Mouse (Mus musculus) midbrain, embryonic 16.5 days (tissue): Measurements from ENCODE around the gene Dpf1. TPM values are rescaled to one million over a fixed set of nuclear protein-coding genes. Genes with fewer than 3 reads are reported as not detected.

Experiments
- ATAC-seq: fragments of 200-750 bp; cut with Nextera tagmentation; 2 replicates; pipeline ENCODE4 v1.8.0; 2017; ENCODE audit warnings: moderate TSS enrichment
- H3K27ac ChIP-seq: fragments of 300-500 bp; sonication (generic); 2 replicates; pipeline ENCODE4 v1.5.1; 2014; ENCODE audit warnings: mild to moderate bottlenecking, low read length, mixed read lengths
- H3K27me3 ChIP-seq: fragments of 300-500 bp; sonication (generic); 2 replicates; pipeline ENCODE4 v1.6.1; 2014; ENCODE audit warnings: low read depth, low read length, mixed read lengths; ENCODE audit not compliant: control insufficient read depth, insufficient read depth
- H3K36me3 ChIP-seq: fragments of 300-500 bp; sonication (generic); 2 replicates; pipeline ENCODE4 v1.6.1; 2014; ENCODE audit warnings: mild to moderate bottlenecking, low read length, moderate library complexity, mixed read lengths; ENCODE audit not compliant: control insufficient read depth, insufficient read depth
- H3K4me1 ChIP-seq: fragments of 300-500 bp; sonication (generic); 2 replicates; pipeline ENCODE4 v1.6.1; 2014; ENCODE audit warnings: mild to moderate bottlenecking, low read length, mixed read lengths; ENCODE audit not compliant: control insufficient read depth, insufficient read depth
- H3K4me2 ChIP-seq: fragments of 300-500 bp; sonication (generic); 2 replicates; pipeline ENCODE4 v1.6.1; 2014; ENCODE audit warnings: mild to moderate bottlenecking, low read length, mixed read lengths
- H3K4me3 ChIP-seq: fragments of 300-500 bp; sonication (generic); 2 replicates; pipeline ENCODE4 v1.5.1; 2014; ENCODE audit warnings: low read depth, mild to moderate bottlenecking, low read length, moderate library complexity, mixed read lengths
- H3K9ac ChIP-seq: fragments of 300-500 bp; sonication (generic); 2 replicates; pipeline ENCODE4 v1.6.1; 2014; ENCODE audit warnings: low read depth, low read length, mixed read lengths
- H3K9me3 ChIP-seq: fragments of 300-500 bp; sonication (generic); replicated peaks from 2 replicates; pipeline ENCODE4 v1.6.1; 2014; ENCODE audit warnings: mild to moderate bottlenecking, low read length, mixed read lengths; ENCODE audit not compliant: control insufficient read depth, poor library complexity, severe bottlenecking
- WGBS: fragments of 180-500 bp; shearing (Covaris S2); extraction: QIAGEN DNeasy Blood & Tissue Kit; methylation state at CpG from one replicate; pipeline ENCODE4 v1.1.7; 2014; 5-methylcytosine and 5-hydroxymethylcytosine counted together
- polyA plus RNA-seq: library from polyadenylated mRNA; unstranded; fragments of >200 nt; fragmentation: Nextera tagmentation; extraction: Ambion mirVana; gene quantifications from 2 replicates; pipeline ENCODE4 v1.2.1, GENCODE M21; 2015

The Dpf1 gene
- polyA plus RNA-seq, 1 experiment from 2014 or later, result 223 TPM

DNA sequence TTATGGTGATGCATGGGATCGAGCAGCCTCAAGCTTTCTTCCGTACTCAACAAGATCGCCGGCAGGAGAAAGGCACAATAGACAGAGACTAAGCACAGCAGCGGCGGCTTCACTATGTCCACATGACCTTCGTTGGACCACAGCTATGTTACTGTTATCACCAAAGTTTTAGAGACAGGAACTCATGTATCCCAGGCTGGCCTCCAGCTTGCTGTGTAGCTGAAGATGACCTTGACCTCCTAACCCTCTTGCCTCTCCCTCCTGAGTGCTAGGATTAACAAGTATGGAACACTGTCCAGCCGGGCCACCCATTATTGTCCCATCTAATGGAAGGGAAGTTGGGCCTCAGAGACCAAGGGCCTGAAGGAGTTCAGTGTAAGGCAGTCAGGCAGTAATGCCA is 37.1 kb downstream of the Dpf1 start:
- no peak overlapping the region for H3K4me2 ChIP-seq
- peaks cover 5% of the 10 kb centered on the region for H3K4me1 ChIP-seq
- no peak for ATAC-seq

DNA sequence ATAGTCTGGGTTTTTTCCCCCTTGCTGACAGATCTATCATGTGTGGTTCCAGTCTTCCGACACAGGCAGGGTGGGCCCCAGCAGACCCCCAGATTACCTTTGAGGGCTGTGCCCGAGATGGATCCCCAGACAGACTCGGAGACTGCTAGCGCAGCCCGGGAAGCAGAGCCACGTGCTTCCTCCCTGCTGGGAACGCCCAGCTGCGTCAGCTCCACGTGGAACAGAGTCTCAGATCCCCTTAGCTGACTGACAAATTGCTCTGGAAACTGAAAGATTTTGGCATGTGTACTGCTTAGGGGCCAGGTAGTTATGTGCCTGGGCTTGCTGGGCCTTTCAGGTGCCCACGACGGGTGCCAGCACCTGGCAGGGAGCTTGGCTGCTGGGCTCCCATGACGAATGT is 38.0 kb downstream of the Dpf1 start:
- Histone ChIP-seq H3K27ac (no peak overlapping the region; the same call in 1 of the 2 replicates), H3K9me3 (no peaks in the 10 kb centered on the region), H3K27me3 (no peaks in the 10 kb centered on the region), H3K36me3 (peaks cover 7% of the 10 kb centered on the region; the same call in 1 of the 2 replicates), H3K4me2 (no peak overlapping the region), H3K4me1 (peaks cover 5% of the 10 kb centered on the region), H3K9ac (no peak overlapping the region), H3K4me3 (no peak overlapping the region)
- no peak for ATAC-seq
- WGBS, result 49% methylated on average over 12 of the region's 12 CpGs

More for the DNA sequence above, 37.1 kb downstream of the Dpf1 start:
- 90% methylated on average over 8 of the region's 8 CpGs for WGBS
- Histone ChIP-seq H3K36me3 (peaks cover 7% of the 10 kb centered on the region; the same call in 1 of the 2 replicates), H3K27me3 (no peaks in the 10 kb centered on the region), H3K9ac (no peak overlapping the region), H3K27ac (no peak overlapping the region), H3K4me3 (no peak overlapping the region), H3K9me3 (no peaks in the 10 kb centered on the region)

DNA sequence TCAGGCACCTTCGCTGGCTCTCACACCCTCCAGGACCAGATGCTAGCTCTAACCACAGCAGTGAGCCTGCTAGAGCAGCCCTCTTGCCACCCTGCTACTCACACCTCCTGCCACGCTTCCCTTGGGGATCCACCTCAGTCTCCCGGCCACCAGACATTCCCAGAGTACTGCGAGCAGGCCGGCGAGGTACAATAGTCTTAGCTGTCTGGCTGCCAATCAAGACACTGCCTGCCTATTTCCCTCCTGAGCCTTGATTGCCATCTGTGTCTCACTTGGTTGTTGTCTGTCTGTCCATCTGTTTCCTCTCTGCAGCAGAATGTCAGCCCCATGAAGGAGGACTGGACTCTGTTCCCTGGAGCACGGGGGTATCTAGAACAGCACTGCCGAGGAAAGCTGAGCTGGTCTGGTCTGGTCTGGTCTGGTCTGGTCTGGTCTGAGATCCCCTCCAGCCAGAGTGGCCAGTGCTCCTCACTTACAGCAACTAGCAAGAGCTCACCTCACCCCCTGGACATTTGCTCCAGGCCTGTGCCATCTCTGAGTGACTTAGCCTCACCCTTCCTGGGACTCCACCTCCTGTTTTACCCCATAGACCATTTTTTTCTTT is 38.8 kb downstream of the Dpf1 start:
- 0 out of 2 replicates have a peak, but pooled peaks cover 4% of the 10 kb centered on the region for H3K36me3 ChIP-seq
- peak overlapping the region; percentile 42; the same call in 1 of the 2 replicates for H3K27ac ChIP-seq
- WGBS, result 45% methylated on average over 8 of the region's 8 CpGs
- peaks cover 5% of the 10 kb centered on the region for H3K4me1 ChIP-seq
- H3K9ac ChIP-seq, result 0 out of 2 replicates have a peak overlapping the region, but pooled peaks have one; percentile 10
- H3K27me3 ChIP-seq, result no peaks in the 10 kb centered on the region
- no peaks in the 10 kb centered on the region for H3K9me3 ChIP-seq
- ATAC-seq, result no peak
- H3K4me2 ChIP-seq, result no peak overlapping the region
- H3K4me3 ChIP-seq, result no peak overlapping the region

DNA sequence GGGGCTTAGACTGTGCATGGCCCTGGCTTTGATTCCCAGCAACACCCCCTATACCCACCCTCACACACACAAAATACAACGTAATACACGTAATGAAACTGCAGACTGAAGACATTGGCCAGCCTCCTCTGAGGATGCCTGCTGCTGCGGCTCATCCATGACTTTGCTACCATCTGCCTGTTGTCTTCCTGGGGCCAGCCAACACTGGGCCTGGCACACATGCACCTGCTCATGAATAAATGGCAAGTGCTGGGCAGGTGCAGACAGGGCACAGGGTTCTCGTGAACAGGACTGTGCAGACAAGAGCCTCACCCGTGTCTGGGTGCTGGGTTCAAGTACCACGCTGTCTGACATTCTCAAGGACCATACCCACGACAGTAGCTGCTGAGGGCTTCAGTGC is 40.0 kb downstream of the Dpf1 start:
- peaks cover 12% of the 10 kb centered on the region; the same call in 1 of the 2 replicates for H3K36me3 ChIP-seq
- peaks cover 5% of the 10 kb centered on the region for H3K4me1 ChIP-seq
- WGBS, result 93% methylated on average over 7 of the region's 7 CpGs
- H3K4me2 ChIP-seq, result no peak overlapping the region
- no peak overlapping the region for H3K27ac ChIP-seq
- no peak for ATAC-seq
- H3K9ac ChIP-seq, result no peak overlapping the region
- H3K9me3 ChIP-seq, result no peaks in the 10 kb centered on the region
- no peak overlapping the region for H3K4me3 ChIP-seq
- no peaks in the 10 kb centered on the region for H3K27me3 ChIP-seq

DNA sequence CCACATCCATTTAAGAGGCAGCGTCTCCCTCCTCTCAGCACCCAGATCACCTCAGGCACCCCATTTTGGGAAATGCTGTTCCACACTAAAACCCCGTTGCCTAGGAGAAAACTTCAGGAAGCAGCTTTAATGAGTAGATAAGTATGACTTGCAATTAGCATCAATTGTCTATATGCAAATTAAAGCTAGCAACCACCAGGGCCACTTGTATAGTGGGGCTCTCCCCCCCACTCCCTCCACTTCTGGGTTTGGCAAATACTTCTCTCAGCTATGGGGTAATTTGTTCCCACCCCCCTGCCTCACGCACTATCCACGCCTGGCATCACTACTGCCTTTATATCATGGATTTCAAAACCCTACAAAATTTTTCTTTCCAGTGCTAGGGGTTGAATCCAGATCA is 41.8 kb downstream of the Dpf1 start:
- Histone ChIP-seq H3K9me3 (no peaks in the 10 kb centered on the region), H3K4me1 (peaks cover 5% of the 10 kb centered on the region), H3K27ac (no peak overlapping the region), H3K4me3 (no peak overlapping the region), H3K9ac (no peak overlapping the region), H3K27me3 (no peaks in the 10 kb centered on the region), H3K4me2 (no peak overlapping the region), H3K36me3 (peaks cover 14% of the 10 kb centered on the region)
- no peak for ATAC-seq
- 66% methylated on average over 4 of the region's 4 CpGs for WGBS

DNA sequence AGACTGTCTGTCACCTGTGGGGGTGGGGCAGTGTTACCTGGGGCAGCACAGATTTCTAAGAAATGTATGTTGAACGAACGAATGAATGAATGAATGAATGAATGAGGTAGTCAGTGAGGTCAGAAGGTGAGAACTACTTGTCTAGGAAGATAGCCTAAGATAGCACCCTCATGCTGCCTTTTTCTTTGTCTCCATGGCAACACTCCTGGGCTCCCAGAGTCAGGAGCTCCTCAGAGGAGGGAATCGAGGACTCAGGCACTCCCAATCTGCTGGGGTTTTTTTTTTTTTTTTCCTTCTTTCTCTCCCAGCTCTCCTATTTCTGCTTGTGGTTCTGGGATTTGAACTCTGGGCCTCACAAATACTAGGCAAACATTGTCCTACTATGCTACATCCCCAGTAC is 42.5 kb downstream of the Dpf1 start:
- Histone ChIP-seq H3K27me3 (no peaks in the 10 kb centered on the region), H3K4me2 (no peak overlapping the region), H3K36me3 (peaks cover 14% of the 10 kb centered on the region), H3K9ac (no peak overlapping the region), H3K4me1 (peaks cover 5% of the 10 kb centered on the region), H3K9me3 (no peaks in the 10 kb centered on the region), H3K27ac (no peak overlapping the region), H3K4me3 (no peak overlapping the region)
- no peak for ATAC-seq
- WGBS, result 60% methylated on average over 3 of the region's 3 CpGs

DNA sequence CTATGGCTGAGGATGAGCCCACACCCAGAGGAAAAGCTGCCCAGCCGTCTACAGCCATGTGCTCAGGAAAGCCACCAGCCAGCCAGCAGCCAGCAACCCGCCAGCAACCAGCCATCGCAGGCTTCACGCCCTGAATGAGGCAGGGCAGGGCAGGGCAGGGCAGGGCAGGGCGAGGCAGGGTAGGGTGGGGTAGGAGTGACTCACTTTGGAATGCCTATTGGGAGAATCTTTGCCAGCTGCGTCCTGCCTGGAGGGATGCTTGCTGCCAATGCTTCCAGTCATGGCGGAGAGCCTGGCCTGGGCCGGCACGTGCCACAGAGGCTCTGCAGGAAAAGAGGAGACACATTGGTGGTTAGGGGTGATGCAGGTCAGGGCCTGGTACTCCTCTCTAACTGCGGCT is 46.7 kb downstream of the Dpf1 start:
- Histone ChIP-seq H3K36me3 (peaks cover 23% of the 10 kb centered on the region), H3K27me3 (no peaks in the 10 kb centered on the region), H3K4me1 (no peaks in the 10 kb centered on the region), H3K4me3 (no peak overlapping the region), H3K9ac (no peak overlapping the region), H3K4me2 (no peak overlapping the region), H3K9me3 (no peaks in the 10 kb centered on the region), H3K27ac (no peak overlapping the region)
- WGBS, result 91% methylated on average over 10 of the region's 10 CpGs
- ATAC-seq, result no peak

DNA sequence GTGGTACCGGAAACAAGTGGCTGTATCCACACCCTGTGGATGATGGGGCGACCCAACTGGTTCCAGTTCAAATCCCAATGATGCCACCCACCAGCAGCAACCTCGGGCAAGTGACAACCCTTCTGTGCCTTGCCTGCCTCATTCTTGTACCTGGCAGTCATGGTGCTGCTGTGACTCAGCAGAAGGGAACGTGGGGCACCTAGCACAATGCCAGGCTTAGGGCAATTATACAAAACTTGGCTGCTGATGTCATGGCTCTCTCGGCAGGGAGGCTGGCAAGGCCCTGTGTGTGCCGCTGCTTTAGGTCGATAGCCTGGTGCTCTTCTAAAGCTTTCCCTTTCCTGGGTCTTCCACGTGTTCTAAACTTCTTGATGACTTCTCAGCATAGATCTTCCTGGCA is 48.5 kb downstream of the Dpf1 start:
- H3K27me3 ChIP-seq, result no peaks in the 10 kb centered on the region
- H3K4me1 ChIP-seq, result no peaks in the 10 kb centered on the region
- WGBS, result 88% methylated on average over 8 of the region's 8 CpGs
- no peaks in the 10 kb centered on the region for H3K9me3 ChIP-seq
- no peak for ATAC-seq
- H3K36me3 ChIP-seq, result peaks cover 23% of the 10 kb centered on the region
- no peak overlapping the region for H3K27ac ChIP-seq
- no peak overlapping the region for H3K4me2 ChIP-seq
- H3K9ac ChIP-seq, result no peak overlapping the region
- no peak overlapping the region for H3K4me3 ChIP-seq

DNA sequence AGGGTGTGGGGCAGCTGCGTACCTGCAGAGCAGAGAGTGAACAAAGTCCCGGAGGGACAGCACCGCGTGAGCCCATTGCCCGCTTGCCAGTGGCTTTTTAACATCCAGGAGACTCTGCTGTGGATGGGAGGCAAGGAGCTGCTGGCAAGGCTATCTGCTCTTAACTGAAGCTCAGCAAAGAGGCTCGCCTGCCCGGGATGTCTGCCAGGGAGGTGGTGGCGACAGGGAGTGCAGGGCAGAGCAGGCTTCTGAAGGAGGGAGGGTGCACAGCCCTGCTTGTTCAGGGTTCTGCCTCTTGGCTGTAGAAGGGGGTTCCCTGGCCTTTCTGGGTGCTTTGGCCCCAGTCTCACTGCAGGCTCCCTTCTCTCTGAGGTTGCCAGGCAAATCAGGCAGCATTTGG is 50.4 kb downstream of the Dpf1 start:
- H3K4me2 ChIP-seq, result no peak overlapping the region
- H3K27me3 ChIP-seq, result no peaks in the 10 kb centered on the region
- H3K27ac ChIP-seq, result no peak overlapping the region
- peaks cover 18% of the 10 kb centered on the region for H3K36me3 ChIP-seq
- H3K4me3 ChIP-seq, result no peak overlapping the region
- no peak for ATAC-seq
- 85% methylated on average over 8 of the region's 8 CpGs for WGBS
- no peaks in the 10 kb centered on the region for H3K9me3 ChIP-seq
- H3K4me1 ChIP-seq, result no peaks in the 10 kb centered on the region
- no peak overlapping the region for H3K9ac ChIP-seq
